Mouse (Mus musculus): ENCODE results near the gene Naa30. TPM values are rescaled to one million over a fixed set of nuclear protein-coding genes. Genes with fewer than 3 reads are reported as not detected.

The Naa30 gene
- 59.6 and 60.8 TPM in 2 replicates for polyA plus RNA-seq (2011; ENCODE audit: insufficient read depth, insufficient read length, low read depth, missing spikeins)

DNA sequence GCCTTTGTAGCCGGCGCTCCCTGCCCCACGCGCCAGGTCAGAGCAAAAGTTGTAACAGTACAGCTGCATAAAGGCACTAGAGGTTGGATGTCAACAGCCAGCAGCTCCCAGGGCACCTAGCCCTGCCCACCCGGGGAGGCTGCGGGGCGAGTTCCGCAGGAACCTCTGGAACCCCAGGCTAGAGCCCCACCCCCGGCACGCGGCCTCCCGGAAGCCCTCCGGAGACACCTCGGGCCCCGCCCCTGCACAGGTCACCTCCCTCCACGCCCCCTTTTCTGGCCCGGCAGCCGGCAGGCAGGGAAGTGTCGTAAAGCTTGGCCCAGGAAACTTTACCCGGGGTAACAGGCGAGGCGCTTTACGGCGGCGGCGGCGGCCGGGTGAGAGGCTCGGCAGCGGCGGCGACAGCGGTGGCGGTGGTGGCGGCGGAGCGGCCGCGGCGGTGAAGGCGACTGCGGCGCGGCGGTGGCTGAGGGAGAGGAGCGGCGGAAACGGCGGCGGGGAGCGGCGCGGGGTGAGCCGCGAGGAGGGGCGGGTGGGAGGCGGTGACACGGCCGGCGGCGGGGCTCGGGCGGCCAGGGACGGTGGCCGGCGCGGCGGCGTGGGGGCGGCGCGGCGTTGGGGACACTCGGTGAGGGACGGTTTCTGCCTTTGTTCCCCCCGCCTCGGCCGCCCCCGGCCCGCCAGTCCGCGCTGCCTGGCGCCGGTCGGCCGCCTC lies at the start of gene Naa30:
Naa30 (plus strand) TSS at position 360 of the 715 bp plus-strand sequence.
- Histone ChIP-seq H3K27ac (ENCODE audit: insufficient read depth, low read length) (peak within 1 kb of the TSS; percentile 88), H3K9me3 (replicated peaks; ENCODE audit: control insufficient read depth, insufficient read depth, low read length, poor library complexity, severe bottlenecking) (no peaks in the 10 kb centered on the region), H3K36me3 (ENCODE audit: control insufficient read depth, insufficient read depth, low read length, poor library complexity, severe bottlenecking) (peaks cover 14% of the 10 kb centered on the region), H3K4me1 (ENCODE audit: control insufficient read depth, insufficient read depth, low read length) (no peaks in the 10 kb centered on the region), H3K9ac (ENCODE audit: low read depth, poor library complexity, severe bottlenecking) (peak within 1 kb of the TSS; percentile 95), H3K27me3 (ENCODE audit: control insufficient read depth, insufficient read depth, low read length, poor library complexity, severe bottlenecking) (no peaks in the 10 kb centered on the region), H3K4me3 (ENCODE audit: low read depth, low read length) (peak within 1 kb of the TSS; percentile 87)
- TF ChIP-seq POLR2A (IDR thresholded peaks at IDR 0.05; ENCODE audit: insufficient read depth, low read length) (peak; percentile 33), CTCF (IDR thresholded peaks at IDR 0.05; ENCODE audit: low read depth, low read length) (no peak), EP300 (IDR thresholded peaks at IDR 0.05; ENCODE audit: insufficient read depth, low read depth, low read length) (peak; percentile 66; the same call in 1 of the 2 replicates)

DNA sequence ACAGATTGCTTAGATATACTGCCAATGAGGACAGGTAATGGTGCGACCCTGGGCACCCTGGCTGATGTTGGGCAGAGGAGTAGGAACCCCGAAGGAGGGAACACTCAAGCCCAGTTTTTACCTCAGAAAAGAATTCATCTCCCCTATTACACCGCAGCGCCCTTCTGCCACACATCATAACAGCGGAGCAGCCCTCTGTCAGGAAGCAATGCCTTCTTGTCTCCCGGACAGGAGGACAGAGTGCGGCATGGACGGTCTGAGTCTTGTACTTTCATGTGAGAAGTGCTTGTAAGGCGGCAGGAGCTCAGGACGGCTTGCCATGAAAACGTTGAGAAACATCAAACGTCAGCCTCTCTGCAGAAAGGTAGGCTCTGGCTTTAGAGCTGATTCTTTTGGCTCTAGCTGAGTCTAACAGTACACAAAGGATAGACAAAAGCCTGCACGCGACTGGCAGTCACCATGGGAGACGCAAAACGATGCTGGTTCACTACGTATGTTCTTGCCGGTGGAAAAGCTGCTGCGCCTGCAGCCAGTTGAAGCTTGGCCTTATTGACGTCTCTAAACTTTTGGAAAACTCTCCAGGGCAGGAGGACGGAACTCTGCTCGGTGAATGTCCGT lies 44.8 kb upstream of the Naa30 start:
- no peaks in the 10 kb centered on the region for H3K36me3 ChIP-seq (ENCODE audit: control insufficient read depth, insufficient read depth, low read length, poor library complexity, severe bottlenecking)
- H3K27ac ChIP-seq (ENCODE audit: insufficient read depth, low read length) = no peak overlapping the region
- no peaks in the 10 kb centered on the region for H3K4me1 ChIP-seq (ENCODE audit: control insufficient read depth, insufficient read depth, low read length)
- H3K9ac ChIP-seq (ENCODE audit: low read depth, poor library complexity, severe bottlenecking) = no peak overlapping the region
- peaks cover 15% of the 10 kb centered on the region for H3K9me3 ChIP-seq (replicated peaks; ENCODE audit: control insufficient read depth, insufficient read depth, low read length, poor library complexity, severe bottlenecking)
- no peak overlapping the region for H3K4me3 ChIP-seq (ENCODE audit: low read depth, low read length)
- H3K27me3 ChIP-seq (ENCODE audit: control insufficient read depth, insufficient read depth, low read length, poor library complexity, severe bottlenecking) = no peaks in the 10 kb centered on the region
- TF ChIP-seq EP300 (IDR thresholded peaks at IDR 0.05; ENCODE audit: insufficient read depth, low read depth, low read length) = no peak
- TF ChIP-seq CTCF (IDR thresholded peaks at IDR 0.05; ENCODE audit: low read depth, low read length) = no peak
- no peak for TF ChIP-seq POLR2A (IDR thresholded peaks at IDR 0.05; ENCODE audit: insufficient read depth, low read length)

DNA sequence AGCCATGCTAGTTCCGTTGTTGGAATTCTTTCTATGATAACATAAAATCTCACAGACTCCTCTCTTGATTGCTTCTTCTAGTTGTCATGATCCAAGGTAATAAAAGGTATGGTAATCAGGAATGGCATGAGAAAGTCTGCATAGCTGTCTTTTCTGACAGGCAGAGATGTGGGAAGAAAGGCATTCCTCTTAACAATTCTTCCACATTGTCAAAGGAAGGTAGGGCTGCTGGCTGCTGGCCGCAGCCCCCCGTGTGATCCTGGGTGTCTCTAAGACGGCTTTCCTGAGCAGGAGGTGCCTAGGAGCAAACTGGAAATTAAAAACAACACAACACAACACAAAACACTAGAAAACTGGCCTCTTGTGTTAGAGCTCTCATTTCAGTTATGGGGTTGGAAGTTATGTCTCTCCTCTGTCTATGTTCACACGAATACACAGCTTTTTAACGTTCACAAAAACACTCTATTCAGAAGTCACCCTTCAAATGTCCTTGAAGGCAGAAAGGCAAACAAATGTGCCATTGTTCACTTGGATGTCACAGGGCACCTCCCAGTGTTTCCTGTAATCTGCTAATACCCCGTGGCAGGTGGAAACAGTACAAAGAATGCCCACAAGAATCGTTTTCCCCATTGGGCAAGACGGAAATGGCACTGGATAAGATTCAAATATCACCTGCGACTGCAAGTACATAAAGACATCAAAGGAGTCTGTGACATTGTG lies 43.3 kb upstream of the Naa30 start:
- peak overlapping the region; percentile 44; the same call in 1 of the 2 replicates for H3K27ac ChIP-seq (ENCODE audit: insufficient read depth, low read length)
- no peak overlapping the region for H3K9ac ChIP-seq (ENCODE audit: low read depth, poor library complexity, severe bottlenecking)
- H3K4me3 ChIP-seq (ENCODE audit: low read depth, low read length) = no peak overlapping the region
- no peaks in the 10 kb centered on the region for H3K4me1 ChIP-seq (ENCODE audit: control insufficient read depth, insufficient read depth, low read length)
- peaks cover 15% of the 10 kb centered on the region for H3K9me3 ChIP-seq (replicated peaks; ENCODE audit: control insufficient read depth, insufficient read depth, low read length, poor library complexity, severe bottlenecking)
- H3K36me3 ChIP-seq (ENCODE audit: control insufficient read depth, insufficient read depth, low read length, poor library complexity, severe bottlenecking) = no peaks in the 10 kb centered on the region
- no peaks in the 10 kb centered on the region for H3K27me3 ChIP-seq (ENCODE audit: control insufficient read depth, insufficient read depth, low read length, poor library complexity, severe bottlenecking)
- no peak for TF ChIP-seq EP300 (IDR thresholded peaks at IDR 0.05; ENCODE audit: insufficient read depth, low read depth, low read length)
- TF ChIP-seq CTCF (IDR thresholded peaks at IDR 0.05; ENCODE audit: low read depth, low read length) = no peak
- TF ChIP-seq POLR2A (IDR thresholded peaks at IDR 0.05; ENCODE audit: insufficient read depth, low read length) = no peak

DNA sequence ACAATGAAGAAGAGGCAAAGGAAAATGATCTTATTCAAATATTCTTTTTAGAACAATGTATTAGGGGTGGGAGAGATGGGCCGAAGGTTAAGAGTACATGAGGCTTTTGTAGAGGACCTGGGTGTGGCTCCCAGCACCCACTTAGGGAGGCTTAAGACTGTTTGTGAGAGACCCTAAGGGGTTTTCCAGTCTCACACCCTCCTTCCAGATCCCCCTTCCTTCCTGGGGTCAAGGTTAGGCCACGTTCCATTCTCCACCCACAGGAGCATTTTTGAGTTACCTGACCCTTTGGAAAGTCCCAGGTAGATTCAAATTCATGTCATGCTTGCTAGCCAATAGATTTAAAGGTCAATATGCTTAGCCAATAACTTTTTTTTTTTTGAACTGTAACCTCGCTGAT lies 39.6 kb upstream of the Naa30 start:
- Histone ChIP-seq H3K36me3 (ENCODE audit: control insufficient read depth, insufficient read depth, low read length, poor library complexity, severe bottlenecking) (no peaks in the 10 kb centered on the region), H3K27ac (ENCODE audit: insufficient read depth, low read length) (no peak overlapping the region), H3K9ac (ENCODE audit: low read depth, poor library complexity, severe bottlenecking) (no peak overlapping the region), H3K4me3 (ENCODE audit: low read depth, low read length) (no peak overlapping the region), H3K27me3 (ENCODE audit: control insufficient read depth, insufficient read depth, low read length, poor library complexity, severe bottlenecking) (no peaks in the 10 kb centered on the region), H3K4me1 (ENCODE audit: control insufficient read depth, insufficient read depth, low read length) (no peaks in the 10 kb centered on the region), H3K9me3 (replicated peaks; ENCODE audit: control insufficient read depth, insufficient read depth, low read length, poor library complexity, severe bottlenecking) (peaks cover 15% of the 10 kb centered on the region)
- TF ChIP-seq CTCF (IDR thresholded peaks at IDR 0.05; ENCODE audit: low read depth, low read length) (no peak), EP300 (IDR thresholded peaks at IDR 0.05; ENCODE audit: insufficient read depth, low read depth, low read length) (peak; percentile 68; the same call in 1 of the 2 replicates)

DNA sequence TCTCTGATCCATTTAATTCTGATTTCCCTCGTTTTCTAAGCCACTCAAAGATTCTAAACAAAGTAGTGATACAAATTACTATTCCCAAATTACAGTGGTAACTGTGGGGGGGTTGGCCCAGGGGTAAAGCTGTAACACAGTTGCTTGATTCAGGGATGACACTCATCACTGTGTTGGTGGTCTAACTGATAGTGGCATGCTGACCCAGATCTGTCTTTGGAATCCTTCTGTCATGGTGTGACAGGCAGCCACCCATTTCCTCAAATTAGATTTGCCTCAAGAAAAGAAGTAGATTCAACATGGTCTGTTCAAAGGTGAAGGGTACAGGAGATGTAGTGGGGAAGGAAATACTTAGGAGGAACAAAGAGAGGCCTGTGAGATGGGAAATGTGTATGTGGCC lies 33.9 kb upstream of the Naa30 start:
- Histone ChIP-seq H3K27ac (ENCODE audit: insufficient read depth, low read length) (no peak overlapping the region), H3K9me3 (replicated peaks; ENCODE audit: control insufficient read depth, insufficient read depth, low read length, poor library complexity, severe bottlenecking) (no peaks in the 10 kb centered on the region), H3K36me3 (ENCODE audit: control insufficient read depth, insufficient read depth, low read length, poor library complexity, severe bottlenecking) (no peaks in the 10 kb centered on the region), H3K4me3 (ENCODE audit: low read depth, low read length) (no peak overlapping the region), H3K9ac (ENCODE audit: low read depth, poor library complexity, severe bottlenecking) (no peak overlapping the region), H3K27me3 (ENCODE audit: control insufficient read depth, insufficient read depth, low read length, poor library complexity, severe bottlenecking) (no peaks in the 10 kb centered on the region), H3K4me1 (ENCODE audit: control insufficient read depth, insufficient read depth, low read length) (peaks cover 2% of the 10 kb centered on the region)
- TF ChIP-seq EP300 (IDR thresholded peaks at IDR 0.05; ENCODE audit: insufficient read depth, low read depth, low read length) (no peak), POLR2A (IDR thresholded peaks at IDR 0.05; ENCODE audit: insufficient read depth, low read length) (no peak), CTCF (IDR thresholded peaks at IDR 0.05; ENCODE audit: low read depth, low read length) (no peak)

All from ES-Bruce4 (cell line).